Mouse (Mus musculus) heart, postnatal 0 days (tissue): Measurements from ENCODE around the gene Cenpq. TPM values are rescaled to one million over a fixed set of nuclear protein-coding genes. Genes with fewer than 3 reads are reported as not detected.

Source experiments
- ATAC-seq: fragments of 200-750 bp; cut with Nextera tagmentation; 2 replicates; pipeline ENCODE4 v1.8.0; 2017; ENCODE audit warnings: low read depth, moderate number of reproducible peaks, moderate library complexity; ENCODE audit not compliant: insufficient read depth
- DNase-seq: peaks from one replicate; pipeline ENCODE4 v3.0.0-alpha.2; 2016; ENCODE audit warnings: low spot score
- H3K27ac ChIP-seq: fragments of 300-500 bp; sonication (generic); 2 replicates; pipeline ENCODE4 v1.5.1; 2014; ENCODE audit warnings: low read depth, mild to moderate bottlenecking
- H3K27me3 ChIP-seq: fragments of 300-500 bp; sonication (generic); 2 replicates; pipeline ENCODE4 v1.6.1; 2014; ENCODE audit warnings: low read length, mixed read lengths; ENCODE audit not compliant: control insufficient read depth, insufficient read depth
- H3K36me3 ChIP-seq: fragments of 300-500 bp; sonication (generic); replicated peaks from 2 replicates; pipeline ENCODE4 v1.6.1; 2014; ENCODE audit warnings: low read length, mixed read lengths; ENCODE audit not compliant: control insufficient read depth, insufficient read depth
- H3K4me1 ChIP-seq: fragments of 300-500 bp; sonication (generic); 2 replicates; pipeline ENCODE4 v1.6.1; 2014; ENCODE audit warnings: antibody characterized with exemption; ENCODE audit not compliant: control insufficient read depth, insufficient read depth
- H3K4me2 ChIP-seq: fragments of 300-500 bp; sonication (generic); 2 replicates; pipeline ENCODE4 v1.6.1; 2014; ENCODE audit warnings: low read depth, mild to moderate bottlenecking, low read length, moderate library complexity
- H3K4me3 ChIP-seq: fragments of 300-500 bp; sonication (generic); 2 replicates; pipeline ENCODE4 v1.5.1; 2014; ENCODE audit warnings: low read depth, low read length
- H3K9ac ChIP-seq: fragments of 300-500 bp; sonication (generic); replicated peaks from 2 replicates; pipeline ENCODE4 v1.6.1; 2014; ENCODE audit warnings: low read depth, low read length, mixed read lengths
- H3K9me3 ChIP-seq: fragments of 300-500 bp; sonication (generic); replicated peaks from 2 replicates; pipeline ENCODE4 v1.6.1; 2016; ENCODE audit warnings: low read length; ENCODE audit not compliant: control insufficient read depth
- CTCF ChIP-seq: IDR thresholded peaks from 2 replicates; pipeline ENCODE4 v1.5.1; 2016; ENCODE audit warnings: antibody characterized with exemption, control low read depth, low read depth
- EP300 ChIP-seq: IDR thresholded peaks from 2 replicates; pipeline ENCODE4 v1.6.1; 2016; ENCODE audit warnings: antibody characterized with exemption, low read depth
- WGBS: fragments of 180-500 bp; shearing (Covaris S2); extraction: QIAGEN DNeasy Blood & Tissue Kit; methylation state at CpG from one replicate; pipeline ENCODE4 v1.1.7; 2014; 5-methylcytosine and 5-hydroxymethylcytosine counted together
- polyA plus RNA-seq: library from polyadenylated mRNA; unstranded; fragments of >200 nt; fragmentation: Nextera tagmentation; extraction: Ambion mirVana; gene quantifications from 2 replicates; pipeline ENCODE4 v1.2.1, GENCODE M21; 2015
- total RNA-seq: library from RNA; depleted of rRNA; stranded (reverse); fragments of >200 nt; gene quantifications from 2 replicates; pipeline ENCODE4 v1.2.3, GENCODE M21; 2014; ENCODE audit warnings: low replicate concordance; rRNA removed

Gene Cenpq
- total and polyA plus RNA-seq, 2 experiments from 2014 or later = 3.1 to 10.7 TPM

DNA sequence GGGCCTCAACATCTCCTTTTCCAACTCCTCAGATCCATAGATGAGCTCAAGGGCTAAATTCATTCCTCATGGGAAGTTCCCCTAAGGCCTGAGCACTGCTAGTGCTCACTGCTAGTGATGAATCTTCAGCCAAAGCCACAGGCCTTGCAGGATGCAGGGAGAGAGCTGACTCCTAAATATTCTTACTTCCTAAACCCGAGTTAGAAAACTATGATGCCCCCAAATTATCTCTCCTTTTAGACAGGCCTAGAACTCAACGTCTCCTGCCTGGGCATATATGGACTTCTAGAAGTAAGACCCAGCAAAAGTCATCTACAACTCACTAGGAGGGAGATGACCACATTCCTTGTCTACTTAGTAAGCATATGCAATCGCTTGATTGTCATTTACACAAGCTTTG lies 57.1 kb downstream of the Cenpq start:
- Histone ChIP-seq H3K4me1 (peaks cover 23% of the 10 kb centered on the region), H3K4me2 (peak overlapping the region; percentile 66), H3K27me3 (no peaks in the 10 kb centered on the region), H3K36me3 (0 out of 2 replicates have a peak, but pooled peaks cover 12% of the 10 kb centered on the region), H3K27ac (peak overlapping the region; percentile 3; the same call in 1 of the 2 replicates), H3K4me3 (peak overlapping the region; percentile 80), H3K9me3 (no peaks in the 10 kb centered on the region), H3K9ac (no peak overlapping the region)
- DNase-seq = no peak
- TF ChIP-seq CTCF (no peak), EP300 (no peak)
- WGBS = 21% methylated on average over 3 of the region's 3 CpGs
- no peak for ATAC-seq

DNA sequence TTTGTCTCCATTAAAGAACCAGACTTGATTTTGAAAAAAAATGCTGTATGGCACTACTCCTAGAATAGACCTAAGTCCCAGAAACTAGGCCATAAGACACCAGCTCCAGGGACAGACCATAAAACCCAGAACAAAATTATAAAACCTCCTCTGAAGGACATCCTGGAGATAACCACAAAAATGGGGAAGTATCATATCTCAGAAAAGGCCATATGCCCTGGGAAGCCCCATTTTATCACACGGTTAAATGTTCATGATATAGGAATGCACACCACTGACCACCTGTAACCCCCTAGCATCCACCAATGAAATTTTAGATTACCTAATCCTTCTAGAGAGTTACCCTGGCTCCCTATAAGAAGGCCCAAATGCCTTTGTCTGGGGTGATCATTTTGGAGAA lies 59.3 kb downstream of the Cenpq start:
- Histone ChIP-seq H3K9me3 (no peaks in the 10 kb centered on the region), H3K27me3 (no peaks in the 10 kb centered on the region), H3K27ac (no peak overlapping the region), H3K9ac (no peak overlapping the region), H3K36me3 (0 out of 2 replicates have a peak, but pooled peaks cover 12% of the 10 kb centered on the region), H3K4me1 (peaks cover 19% of the 10 kb centered on the region; the same call in 1 of the 2 replicates), H3K4me3 (no peak overlapping the region), H3K4me2 (no peak overlapping the region)
- WGBS = 78% methylated on average over 1 of the region's 1 CpGs
- ATAC-seq (no peak), DNase-seq (no peak)
- TF ChIP-seq EP300 (no peak), CTCF (no peak)

DNA sequence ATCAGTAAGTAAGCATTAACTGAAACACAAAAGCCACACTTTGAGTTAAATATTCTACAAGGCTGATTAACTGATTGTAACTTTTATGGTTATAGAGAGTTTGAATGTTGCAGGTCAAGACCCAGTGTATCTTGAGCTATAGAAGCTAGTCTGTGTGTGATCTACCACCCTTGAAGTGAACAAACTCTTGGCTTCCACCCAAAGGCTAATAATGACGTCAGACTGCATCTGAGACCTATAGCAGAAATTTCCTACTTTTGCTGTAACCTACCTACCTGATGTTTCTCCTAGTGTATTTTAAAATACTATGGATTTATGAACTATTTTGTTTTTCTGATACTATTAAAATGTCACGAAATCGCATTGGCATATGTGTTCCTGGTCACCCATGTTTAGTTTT lies 60.1 kb downstream of the Cenpq start:
- TF ChIP-seq CTCF (no peak), EP300 (no peak)
- no peak for DNase-seq
- no peaks in the 10 kb centered on the region for H3K27me3 ChIP-seq
- 71% methylated on average over 3 of the region's 3 CpGs for WGBS
- peaks cover 19% of the 10 kb centered on the region; the same call in 1 of the 2 replicates for H3K4me1 ChIP-seq
- no peak overlapping the region for H3K4me3 ChIP-seq
- no peak overlapping the region for H3K27ac ChIP-seq
- H3K9ac ChIP-seq = no peak overlapping the region
- ATAC-seq = no peak
- H3K9me3 ChIP-seq = no peaks in the 10 kb centered on the region
- 0 out of 2 replicates have a peak, but pooled peaks cover 12% of the 10 kb centered on the region for H3K36me3 ChIP-seq
- H3K4me2 ChIP-seq = no peak overlapping the region

GRCm38 (mm10) chr17:40873582-40874011 lies 61.2 kb downstream of the Cenpq start:
- peaks cover 14% of the 10 kb centered on the region; the same call in 1 of the 2 replicates for H3K4me1 ChIP-seq
- H3K27me3 ChIP-seq = no peaks in the 10 kb centered on the region
- no peak overlapping the region for H3K4me2 ChIP-seq
- H3K27ac ChIP-seq = no peak overlapping the region
- no peaks in the 10 kb centered on the region for H3K9me3 ChIP-seq
- H3K9ac ChIP-seq = no peak overlapping the region
- no peak overlapping the region for H3K4me3 ChIP-seq
- WGBS = 36% methylated on average over 2 of the region's 2 CpGs
- DNase-seq (no peak), ATAC-seq (no peak)
- TF ChIP-seq CTCF = no peak
- no peak for TF ChIP-seq EP300
- H3K36me3 ChIP-seq = 0 out of 2 replicates have a peak, but pooled peaks cover 12% of the 10 kb centered on the region

Other genes with a start within 250 kb of the Cenpq start
- not detected in 2 replicates for gene Esp1, start 207.9 kb downstream of the Cenpq start, total RNA-seq
- not detected in 2 replicates for gene Esp1, start 207.9 kb downstream of the Cenpq start, polyA plus RNA-seq
- gene Crisp2, start 128.0 kb downstream of the Cenpq start, total RNA-seq = not detected in 2 replicates
- not detected in 2 replicates for gene Crisp2, start 128.0 kb downstream of the Cenpq start, polyA plus RNA-seq
- 0.58 TPM in 1 of 2 replicates, not detected in the other for gene Rhag, start 123.9 kb downstream of the Cenpq start, total RNA-seq
- 0.18 and 0.34 TPM in 2 replicates for gene Rhag, start 123.9 kb downstream of the Cenpq start, polyA plus RNA-seq
- 2.4 and 3.8 TPM in 2 replicates for gene 9130008F23Rik, start 54.5 kb downstream of the Cenpq start, total RNA-seq
- 1.2 and 1.3 TPM in 2 replicates for gene 9130008F23Rik, start 54.5 kb downstream of the Cenpq start, polyA plus RNA-seq
- not detected in 2 replicates for gene Glyatl3, start 20.7 kb downstream of the Cenpq start, total RNA-seq
- not detected in 2 replicates for gene Glyatl3, start 20.7 kb downstream of the Cenpq start, polyA plus RNA-seq
- 42.3 and 66.6 TPM in 2 replicates for gene Mut, start 362 bp downstream of the Cenpq start, total RNA-seq
- gene Mut, start 362 bp downstream of the Cenpq start, polyA plus RNA-seq = 46.8 and 46.9 TPM in 2 replicates